Mouse (Mus musculus) spleen, adult 2 months (tissue): Measurements from ENCODE around the gene Gdf11. TPM values are rescaled to one million over a fixed set of nuclear protein-coding genes. Genes with fewer than 3 reads are reported as not detected.

Source experiments
- DNase-seq, 2 experiments: peaks; one replicate each; pipeline versions ENCODE4 v3.0.0 to v3.0.0-alpha.2; 2012 to 2021; ENCODE audit warnings: low spot score in 2 of 2, low read depth in 1 of 2
- H3K27ac ChIP-seq: fragments of 200-500 bp; 2 replicates; pipeline ENCODE4 v1.5.1; 2012; ENCODE audit warnings: low read length, inconsistent platforms; ENCODE audit not compliant: insufficient read depth
- H3K27me3 ChIP-seq: fragments of 200-500 bp; 2 replicates; pipeline ENCODE4 v1.6.1; 2012; ENCODE audit warnings: mild to moderate bottlenecking, moderate library complexity, low read length, inconsistent platforms; ENCODE audit not compliant: control insufficient read depth, insufficient read depth
- H3K36me3 ChIP-seq: fragments of 200-500 bp; 2 replicates; pipeline ENCODE4 v1.6.1; 2012; ENCODE audit warnings: mild to moderate bottlenecking, low read length, inconsistent platforms; ENCODE audit not compliant: control insufficient read depth, insufficient read depth
- H3K4me1 ChIP-seq: fragments of 200-500 bp; 2 replicates; pipeline ENCODE4 v1.6.1; 2011; ENCODE audit warnings: inconsistent platforms; ENCODE audit not compliant: control insufficient read depth, insufficient read depth, insufficient read length
- H3K4me3 ChIP-seq: fragments of 200-500 bp; 2 replicates; pipeline ENCODE4 v1.5.1; 2011; ENCODE audit warnings: mild to moderate bottlenecking, inconsistent platforms; ENCODE audit not compliant: insufficient read depth, insufficient read length; ENCODE audit errors: extremely low read depth
- CTCF ChIP-seq: fragments of 200-500 bp; IDR thresholded peaks from 2 replicates; pipeline ENCODE4 v1.5.1; 2011; ENCODE audit warnings: mild to moderate bottlenecking, inconsistent platforms; ENCODE audit not compliant: insufficient read depth, insufficient read length, insufficient replicate concordance; ENCODE audit errors: extremely low read depth
- POLR2A ChIP-seq: fragments of 200-500 bp; IDR thresholded peaks from 2 replicates; pipeline ENCODE4 v1.6.1; 2011; ENCODE audit warnings: low read depth, low read length, inconsistent platforms
- WGBS: fragments of 180-500 bp; shearing (Covaris S2); methylation state at CpG from one replicate; pipeline ENCODE4 v1.1.7; 2018; 5-methylcytosine and 5-hydroxymethylcytosine counted together
- polyA plus RNA-seq: library from polyadenylated mRNA; depleted of rRNA; stranded (reverse); fragments of >200 nt; gene quantifications from 2 replicates; pipeline ENCODE4 v1.2.3, GENCODE M21; 2012

The Gdf11 gene
- polyA plus RNA-seq, 1 experiment: 6.0 TPM

GRCm38 (mm10) chr10:128902409-128902988, 11.0 kb upstream of the Gdf11 start:
- Histone ChIP-seq H3K27ac (no peak overlapping the region), H3K4me1 (peaks cover 2% of the 10 kb centered on the region; the same call in 1 of the 2 replicates), H3K27me3 (no peaks in the 10 kb centered on the region), H3K4me3 (no peak overlapping the region), H3K36me3 (no peaks in the 10 kb centered on the region)
- DNase-seq: no peak
- 19% methylated on average over 3 of the region's 3 CpGs for WGBS
- TF ChIP-seq POLR2A (no peak), CTCF (no peak)

GRCm38 (mm10) chr10:128901409-128901808, 9.9 kb upstream of the Gdf11 start:
- no peak for DNase-seq
- WGBS: 70% methylated on average over 1 of the region's 1 CpGs
- H3K4me1 ChIP-seq: peaks cover 2% of the 10 kb centered on the region; the same call in 1 of the 2 replicates
- no peaks in the 10 kb centered on the region for H3K27me3 ChIP-seq
- TF ChIP-seq POLR2A: no peak
- TF ChIP-seq CTCF: no peak
- no peak overlapping the region for H3K4me3 ChIP-seq
- H3K27ac ChIP-seq: no peak overlapping the region
- H3K36me3 ChIP-seq: no peaks in the 10 kb centered on the region

GRCm38 (mm10) chr10:128900698-128901097, 9.2 kb upstream of the Gdf11 start, which contains the start of gene Cd63:
Gene Cd63 (plus strand): TSS chr10:128900989.
- no peak for DNase-seq
- Histone ChIP-seq H3K27me3 (no peaks in the 10 kb centered on the region), H3K4me1 (peaks cover 2% of the 10 kb centered on the region; the same call in 1 of the 2 replicates), H3K36me3 (no peaks in the 10 kb centered on the region), H3K4me3 (no peak within 1 kb of the TSS), H3K27ac (no peak within 1 kb of the TSS)
- TF ChIP-seq CTCF (no peak), POLR2A (no peak)
- WGBS: 90% methylated on average over 3 of the region's 3 CpGs

- peaks cover 2% of the 10 kb centered on the region; the same call in 1 of the 2 replicates for H3K4me1 ChIP-seq
- no peaks in the 10 kb centered on the region for H3K36me3 ChIP-seq
- WGBS: 80% methylated on average over 6 of the region's 6 CpGs
- no peak overlapping the region for H3K4me3 ChIP-seq
- no peak overlapping the region for H3K27ac ChIP-seq
- DNase-seq: no peak
- TF ChIP-seq CTCF: no peak
- TF ChIP-seq POLR2A: no peak
- H3K27me3 ChIP-seq: no peaks in the 10 kb centered on the region
Observed at GRCm38 (mm10) chr10:128899759-128900490, 8.4 kb upstream of the Gdf11 start.

GRCm38 (mm10) chr10:128897501-128897900, 6.0 kb upstream of the Gdf11 start:
- Histone ChIP-seq H3K27ac (no peak overlapping the region), H3K27me3 (no peaks in the 10 kb centered on the region), H3K4me1 (peaks cover under 1% of the 10 kb centered on the region; the same call in 1 of the 2 replicates), H3K4me3 (no peak overlapping the region), H3K36me3 (no peaks in the 10 kb centered on the region)
- WGBS: 38% methylated on average over 1 of the region's 1 CpGs
- no peak for DNase-seq
- TF ChIP-seq POLR2A: no peak
- TF ChIP-seq CTCF: no peak

GRCm38 (mm10) chr10:128896807-128897206, 5.3 kb upstream of the Gdf11 start:
- Histone ChIP-seq H3K27me3 (no peaks in the 10 kb centered on the region), H3K4me3 (no peak overlapping the region), H3K27ac (no peak overlapping the region), H3K4me1 (no peaks in the 10 kb centered on the region), H3K36me3 (no peaks in the 10 kb centered on the region)
- 55% methylated on average over 1 of the region's 1 CpGs for WGBS
- TF ChIP-seq CTCF: no peak
- TF ChIP-seq POLR2A: no peak
- DNase-seq: no peak
